Mouse (Mus musculus): ENCODE results near the gene Adprm. TPM values are rescaled to one million over a fixed set of nuclear protein-coding genes. Genes with fewer than 3 reads are reported as not detected.

The Adprm gene
- total and polyA plus RNA-seq, 3 experiments: 31.2 to 53.8 (median 43.4) TPM

GRCm38 (mm10) chr11:67083712-67084340 is 31.4 kb upstream of the Adprm start:
- H3K27ac ChIP-seq (ENCODE audit: insufficient read depth, low read depth): no peak overlapping the region
- H3K4me3 ChIP-seq (replicated peaks in 1 of 3; ENCODE audit: low read depth in 2 of 3, low read length in 2 of 3, poor library complexity in 1 of 3): no peak overlapping the region
- H3K9ac ChIP-seq (ENCODE audit: insufficient read depth, low read depth): no peak overlapping the region
- no peak for DNase-seq (ENCODE audit: extremely low read depth)
- H3K9me3 ChIP-seq (replicated peaks; ENCODE audit: low read length): no peaks in the 10 kb centered on the region
- H3K4me2 ChIP-seq (ENCODE audit: insufficient read depth, low read depth, poor library complexity, severe bottlenecking): no peak overlapping the region
- in situ Hi-C loops (cut with MboI; ENCODE audit: low pct_ligation_motif_present, low pct_unique_long_range_greater_than_20kb, low sequenced_read_pairs): loop anchor here (5.0 kb wide), 1 partner anchor 57 kb away; the partner anchor contains the start of gene Tmem220
- dilution Hi-C loops (cut with MboI; ENCODE audit: extremely low pct_ligation_motif_present, extremely low pct_unique_long_range_greater_than_20kb, low sequenced_read_pairs): no loop called here
- H3K27me3 ChIP-seq (replicated peaks): peaks cover 50% of the 10 kb centered on the region
- peaks cover 8 to 27% of the 10 kb centered on the region in 2 experiments for H3K4me1 ChIP-seq (ENCODE audit: control insufficient read depth in 1 of 2, insufficient read depth in 2 of 2)
- TF ChIP-seq ZMIZ1 (IDR thresholded peaks at IDR 0.05; ENCODE audit: low read depth, low read length): no peak
- no peak for TF ChIP-seq USF1 (IDR thresholded peaks at IDR 0.05; ENCODE audit: low read depth, low read length)
- TF ChIP-seq POLR2AphosphoS2 (IDR thresholded peaks at IDR 0.05; ENCODE audit: low read depth, low read length): no peak
- TF ChIP-seq RAD21 (IDR thresholded peaks at IDR 0.05; ENCODE audit: low read depth, low read length): no peak
- TF ChIP-seq MXI1 (IDR thresholded peaks at IDR 0.05; ENCODE audit: low read depth, low read length): no peak
- no peak for TF ChIP-seq E2F4 (IDR thresholded peaks at IDR 0.05; ENCODE audit: insufficient replicate concordance, low read depth, low read length)
- no peak for TF ChIP-seq NELFE (IDR thresholded peaks at IDR 0.05; ENCODE audit: low read depth, low read length)
- no peaks in the 10 kb centered on the region for H3K79me2 ChIP-seq (replicated peaks; ENCODE audit: control insufficient read depth, extremely low read depth, insufficient read depth, poor library complexity, severe bottlenecking)
- H3K36me3 ChIP-seq (replicated peaks in 1 of 2; ENCODE audit: control insufficient read depth in 1 of 2, insufficient read depth in 1 of 2, low read length in 1 of 2): no peaks in the 10 kb centered on the region

GRCm38 (mm10) chr11:67083239-67083638 is 30.8 kb upstream of the Adprm start:
- dilution Hi-C loops (cut with MboI; ENCODE audit: extremely low pct_ligation_motif_present, extremely low pct_unique_long_range_greater_than_20kb, low sequenced_read_pairs) (no loop called here), in situ Hi-C loops (cut with MboI; ENCODE audit: low pct_ligation_motif_present, low pct_unique_long_range_greater_than_20kb, low sequenced_read_pairs) (loop anchor here (5.0 kb wide), 1 partner anchor 56 kb away; the partner anchor contains the start of gene Tmem220)
- Histone ChIP-seq H3K79me2 (replicated peaks; ENCODE audit: control insufficient read depth, extremely low read depth, insufficient read depth, poor library complexity, severe bottlenecking) (no peaks in the 10 kb centered on the region), H3K4me2 (ENCODE audit: insufficient read depth, low read depth, poor library complexity, severe bottlenecking) (no peak overlapping the region), H3K9ac (ENCODE audit: insufficient read depth, low read depth) (no peak overlapping the region), H3K27me3 (replicated peaks) (peaks cover 53% of the 10 kb centered on the region), H3K9me3 (replicated peaks; ENCODE audit: low read length) (no peaks in the 10 kb centered on the region), H3K27ac (ENCODE audit: insufficient read depth, low read depth) (no peak overlapping the region), H3K36me3 (replicated peaks in 1 of 2; ENCODE audit: control insufficient read depth in 1 of 2, insufficient read depth in 1 of 2, low read length in 1 of 2) (no peaks in the 10 kb centered on the region), H3K4me3 (replicated peaks in 1 of 3; ENCODE audit: low read depth in 2 of 3, low read length in 2 of 3, poor library complexity in 1 of 3) (no peak overlapping the region), H3K4me1 (ENCODE audit: control insufficient read depth in 1 of 2, insufficient read depth in 2 of 2) (peaks cover 8 to 27% of the 10 kb centered on the region in 2 experiments)
- no peak for DNase-seq (ENCODE audit: extremely low read depth)
- no peak for TF ChIP-seq MAFK (IDR thresholded peaks at IDR 0.05; ENCODE audit: insufficient replicate concordance, low read length)
- no peak for TF ChIP-seq CHD1 (IDR thresholded peaks at IDR 0.05; ENCODE audit: low read depth, low read length)
- no peak for TF ChIP-seq TBP (conservative IDR thresholded peaks at IDR 0.05; ENCODE audit: low read depth, low read length)

GRCm38 (mm10) chr11:67082793-67083192 is 30.4 kb upstream of the Adprm start:
- Histone ChIP-seq H3K36me3 (replicated peaks in 1 of 2; ENCODE audit: control insufficient read depth in 1 of 2, insufficient read depth in 1 of 2, low read length in 1 of 2) (no peaks in the 10 kb centered on the region), H3K4me3 (replicated peaks in 1 of 3; ENCODE audit: low read depth in 2 of 3, low read length in 2 of 3, poor library complexity in 1 of 3) (no peak overlapping the region), H3K27ac (ENCODE audit: insufficient read depth, low read depth) (no peak overlapping the region), H3K4me1 (ENCODE audit: control insufficient read depth in 1 of 2, insufficient read depth in 2 of 2) (peaks cover 8 to 27% of the 10 kb centered on the region in 2 experiments), H3K27me3 (replicated peaks) (peaks cover 53% of the 10 kb centered on the region), H3K9ac (ENCODE audit: insufficient read depth, low read depth) (no peak overlapping the region), H3K9me3 (replicated peaks; ENCODE audit: low read length) (no peaks in the 10 kb centered on the region), H3K79me2 (replicated peaks; ENCODE audit: control insufficient read depth, extremely low read depth, insufficient read depth, poor library complexity, severe bottlenecking) (no peaks in the 10 kb centered on the region), H3K4me2 (ENCODE audit: insufficient read depth, low read depth, poor library complexity, severe bottlenecking) (no peak overlapping the region)
- no peak for DNase-seq (ENCODE audit: extremely low read depth)
- in situ Hi-C loops (cut with MboI; ENCODE audit: low pct_ligation_motif_present, low pct_unique_long_range_greater_than_20kb, low sequenced_read_pairs): loop anchor here (5.0 kb wide), 1 partner anchor 55 kb away; the partner anchor contains the start of gene Tmem220
- dilution Hi-C loops (cut with MboI; ENCODE audit: extremely low pct_ligation_motif_present, extremely low pct_unique_long_range_greater_than_20kb, low sequenced_read_pairs): no loop called here
- TF ChIP-seq IRF4 (IDR thresholded peaks at IDR 0.05; ENCODE audit: low read depth, low read length) (no peak), USF1 (IDR thresholded peaks at IDR 0.05; ENCODE audit: low read depth, low read length) (no peak), MXI1 (IDR thresholded peaks at IDR 0.05; ENCODE audit: low read depth, low read length) (no peak), RCOR1 (conservative IDR thresholded peaks at IDR 0.05; ENCODE audit: low read depth, low read length) (no peak), PAX5 (IDR thresholded peaks at IDR 0.05; ENCODE audit: low read length) (no peak), MEF2A (IDR thresholded peaks at IDR 0.05; ENCODE audit: borderline replicate concordance, low read depth, low read length) (no peak), EP300 (IDR thresholded peaks at IDR 0.05; ENCODE audit: low read length) (no peak), JUND (conservative IDR thresholded peaks at IDR 0.05; ENCODE audit: low read depth, low read length) (no peak), TCF12 (IDR thresholded peaks at IDR 0.05; ENCODE audit: low read depth, low read length) (no peak), ZNF384 (IDR thresholded peaks at IDR 0.05; ENCODE audit: low read depth, low read length) (no peak), ZKSCAN1 (IDR thresholded peaks at IDR 0.05; ENCODE audit: borderline replicate concordance, low read depth, low read length) (no peak), UBTF (IDR thresholded peaks at IDR 0.05; ENCODE audit: low read depth, low read length) (no peak), BHLHE40 (IDR thresholded peaks at IDR 0.05; ENCODE audit: low read depth, low read length) (no peak), MAFK (IDR thresholded peaks at IDR 0.05; ENCODE audit: insufficient replicate concordance, low read length) (no peak), USF2 (conservative IDR thresholded peaks at IDR 0.05; ENCODE audit: low read depth, low read length) (no peak)

All from CH12.LX (cell line).